Mouse (Mus musculus) ES-Bruce4 (cell line): ENCODE results near the gene Hmga1b.

ENCODE experiments used
- CTCF ChIP-seq: IDR thresholded peaks from one replicate; pipeline ENCODE4 v1.8.1; 2011; ENCODE audit warnings: low read depth, low read length
- EP300 ChIP-seq: IDR thresholded peaks from 2 replicates; pipeline ENCODE4 v1.6.1; 2011; ENCODE audit warnings: low read depth, low read length; ENCODE audit not compliant: insufficient read depth

GRCm38 (mm10) chr11:120798244-120798643, 35.6 kb downstream of the Hmga1b start:
- TF ChIP-seq CTCF (no peak), EP300 (no peak)
